Mouse (Mus musculus): ENCODE measurements around the gene Dnajc13. TPM values are rescaled to one million over a fixed set of nuclear protein-coding genes. Genes with fewer than 3 reads are reported as not detected.

Dnajc13 gene
- polyA plus RNA-seq, 1 experiment from 2014 or later, result 18.6 TPM

GRCm38 (mm10) chr9:104252637-104253036 lies 10.1 kb downstream of the Dnajc13 start:
- no peaks in the 10 kb centered on the region for H3K27me3 ChIP-seq
- no peak overlapping the region for H3K27ac ChIP-seq
- no peak for ATAC-seq (ENCODE audit: borderline replicate concordance, extremely low read depth, low FRiP score, low TSS enrichment)
- H3K4me2 ChIP-seq, result no peak overlapping the region
- H3K4me3 ChIP-seq, result no peak overlapping the region
- H3K9ac ChIP-seq, result no peak overlapping the region
- no peaks in the 10 kb centered on the region for H3K36me3 ChIP-seq
- H3K4me1 ChIP-seq, result no peaks in the 10 kb centered on the region
- no peaks in the 10 kb centered on the region for H3K9me3 ChIP-seq
- 92% methylated on average over 3 of the region's 3 CpGs for WGBS

DNA sequence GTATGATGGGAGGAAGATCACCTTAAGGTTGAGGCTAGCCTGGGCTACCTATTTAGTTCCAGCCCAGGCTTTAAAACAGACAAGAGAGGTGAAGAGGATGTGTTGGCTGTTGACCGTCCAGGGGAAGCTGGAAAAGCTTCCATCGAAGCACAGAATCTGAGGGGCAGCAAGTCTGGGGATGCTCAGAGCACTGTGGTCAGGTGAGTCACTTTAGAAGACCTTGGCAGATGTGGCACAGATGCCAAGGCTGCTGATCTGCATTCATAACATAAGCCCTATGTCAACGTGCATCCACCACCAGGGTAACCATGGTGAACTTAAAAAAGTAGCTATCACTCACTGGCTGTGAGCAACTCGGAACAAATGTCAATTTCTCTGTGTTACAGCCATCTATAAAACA lies 11.0 kb downstream of the Dnajc13 start:
- Histone ChIP-seq H3K4me1 (no peaks in the 10 kb centered on the region), H3K4me3 (no peak overlapping the region), H3K36me3 (no peaks in the 10 kb centered on the region), H3K9ac (no peak overlapping the region), H3K27me3 (no peaks in the 10 kb centered on the region), H3K4me2 (no peak overlapping the region), H3K9me3 (no peaks in the 10 kb centered on the region), H3K27ac (no peak overlapping the region)
- WGBS, result 87% methylated on average over 4 of the region's 4 CpGs
- ATAC-seq (ENCODE audit: borderline replicate concordance, extremely low read depth, low FRiP score, low TSS enrichment), result no peak

DNA sequence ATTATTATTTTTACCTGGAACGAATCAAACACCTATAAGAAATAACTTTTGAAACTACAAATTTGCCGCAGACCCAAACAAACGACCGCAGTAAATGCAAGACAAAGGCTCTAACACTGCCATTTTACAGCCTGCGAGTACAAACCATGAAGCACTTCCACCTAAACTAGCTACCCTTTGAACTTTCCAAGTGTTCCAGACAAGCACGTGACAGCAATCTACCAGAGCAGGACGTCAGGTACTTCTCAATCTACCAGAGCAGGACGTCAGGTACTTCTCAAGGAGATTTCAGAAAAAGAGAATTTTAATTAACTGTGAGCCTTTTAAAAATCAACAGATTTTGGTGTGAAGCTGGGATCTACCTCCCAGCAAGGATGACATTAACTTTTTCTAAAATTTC lies 11.6 kb downstream of the Dnajc13 start:
- ATAC-seq (ENCODE audit: borderline replicate concordance, extremely low read depth, low FRiP score, low TSS enrichment), result no peak
- H3K4me1 ChIP-seq, result no peaks in the 10 kb centered on the region
- no peak overlapping the region for H3K4me2 ChIP-seq
- H3K4me3 ChIP-seq, result no peak overlapping the region
- H3K27ac ChIP-seq, result no peak overlapping the region
- H3K27me3 ChIP-seq, result no peaks in the 10 kb centered on the region
- H3K9me3 ChIP-seq, result no peaks in the 10 kb centered on the region
- H3K9ac ChIP-seq, result no peak overlapping the region
- 72% methylated on average over 8 of the region's 8 CpGs for WGBS
- H3K36me3 ChIP-seq, result no peaks in the 10 kb centered on the region

GRCm38 (mm10) chr9:104247307-104247987 lies 15.3 kb downstream of the Dnajc13 start:
- H3K36me3 ChIP-seq, result 0 out of 2 replicates have a peak, but pooled peaks cover 4% of the 10 kb centered on the region
- no peak overlapping the region for H3K27ac ChIP-seq
- no peaks in the 10 kb centered on the region for H3K9me3 ChIP-seq
- 67% methylated on average over 6 of the region's 6 CpGs for WGBS
- H3K4me3 ChIP-seq, result no peak overlapping the region
- no peak overlapping the region for H3K4me2 ChIP-seq
- ATAC-seq (ENCODE audit: borderline replicate concordance, extremely low read depth, low FRiP score, low TSS enrichment), result no peak
- H3K9ac ChIP-seq, result no peak overlapping the region
- H3K27me3 ChIP-seq, result no peaks in the 10 kb centered on the region
- no peaks in the 10 kb centered on the region for H3K4me1 ChIP-seq

GRCm38 (mm10) chr9:104243799-104244466 lies 18.8 kb downstream of the Dnajc13 start:
- no peak overlapping the region for H3K4me2 ChIP-seq
- no peak for ATAC-seq (ENCODE audit: borderline replicate concordance, extremely low read depth, low FRiP score, low TSS enrichment)
- WGBS, result 84% methylated on average over 9 of the region's 9 CpGs
- H3K9me3 ChIP-seq, result no peaks in the 10 kb centered on the region
- H3K36me3 ChIP-seq, result 0 out of 2 replicates have a peak, but pooled peaks cover 4% of the 10 kb centered on the region
- no peak overlapping the region for H3K9ac ChIP-seq
- no peak overlapping the region for H3K4me3 ChIP-seq
- no peaks in the 10 kb centered on the region for H3K27me3 ChIP-seq
- no peak overlapping the region for H3K27ac ChIP-seq
- no peaks in the 10 kb centered on the region for H3K4me1 ChIP-seq

GRCm38 (mm10) chr9:104240146-104240545 lies 22.6 kb downstream of the Dnajc13 start:
- Histone ChIP-seq H3K9ac (no peak overlapping the region), H3K27ac (no peak overlapping the region), H3K4me3 (no peak overlapping the region), H3K4me2 (no peak overlapping the region), H3K27me3 (no peaks in the 10 kb centered on the region), H3K36me3 (peaks cover 13% of the 10 kb centered on the region; the same call in 1 of the 2 replicates), H3K9me3 (no peaks in the 10 kb centered on the region), H3K4me1 (no peaks in the 10 kb centered on the region; the same call in 1 of the 2 replicates)
- ATAC-seq (ENCODE audit: borderline replicate concordance, extremely low read depth, low FRiP score, low TSS enrichment), result no peak
- WGBS, result 71% methylated on average over 7 of the region's 7 CpGs

- Histone ChIP-seq H3K4me2 (no peak overlapping the region), H3K4me3 (no peak overlapping the region), H3K27ac (no peak overlapping the region), H3K9ac (no peak overlapping the region), H3K9me3 (no peaks in the 10 kb centered on the region), H3K4me1 (no peaks in the 10 kb centered on the region; the same call in 1 of the 2 replicates), H3K36me3 (peaks cover 16% of the 10 kb centered on the region; the same call in 1 of the 2 replicates), H3K27me3 (no peaks in the 10 kb centered on the region)
- WGBS, result 88% methylated on average over 8 of the region's 8 CpGs
- ATAC-seq (ENCODE audit: borderline replicate concordance, extremely low read depth, low FRiP score, low TSS enrichment), result no peak
Observed at GRCm38 (mm10) chr9:104239076-104239475, 23.7 kb downstream of the Dnajc13 start.

GRCm38 (mm10) chr9:104236256-104236930 lies 26.3 kb downstream of the Dnajc13 start:
- H3K9ac ChIP-seq, result no peak overlapping the region
- 83% methylated on average over 11 of the region's 11 CpGs for WGBS
- no peak overlapping the region for H3K4me2 ChIP-seq
- no peak overlapping the region for H3K27ac ChIP-seq
- H3K4me3 ChIP-seq, result no peak overlapping the region
- peaks cover 28% of the 10 kb centered on the region for H3K36me3 ChIP-seq
- no peaks in the 10 kb centered on the region for H3K9me3 ChIP-seq
- no peaks in the 10 kb centered on the region; the same call in 1 of the 2 replicates for H3K4me1 ChIP-seq
- no peak for ATAC-seq (ENCODE audit: borderline replicate concordance, extremely low read depth, low FRiP score, low TSS enrichment)
- H3K27me3 ChIP-seq, result no peaks in the 10 kb centered on the region

GRCm38 (mm10) chr9:104235751-104236150 lies 27.0 kb downstream of the Dnajc13 start:
- WGBS, result 41% methylated on average over 5 of the region's 5 CpGs
- Histone ChIP-seq H3K9ac (no peak overlapping the region), H3K36me3 (peaks cover 28% of the 10 kb centered on the region), H3K27me3 (no peaks in the 10 kb centered on the region), H3K4me1 (no peaks in the 10 kb centered on the region; the same call in 1 of the 2 replicates), H3K9me3 (no peaks in the 10 kb centered on the region), H3K4me3 (no peak overlapping the region), H3K4me2 (no peak overlapping the region), H3K27ac (no peak overlapping the region)
- ATAC-seq (ENCODE audit: borderline replicate concordance, extremely low read depth, low FRiP score, low TSS enrichment), result no peak

GRCm38 (mm10) chr9:104233815-104234214 lies 28.9 kb downstream of the Dnajc13 start:
- 90% methylated on average over 1 of the region's 1 CpGs for WGBS
- Histone ChIP-seq H3K27me3 (no peaks in the 10 kb centered on the region), H3K4me1 (no peaks in the 10 kb centered on the region; the same call in 1 of the 2 replicates), H3K4me3 (no peak overlapping the region), H3K9me3 (no peaks in the 10 kb centered on the region), H3K4me2 (no peak overlapping the region), H3K27ac (no peak overlapping the region), H3K36me3 (peaks cover 38% of the 10 kb centered on the region), H3K9ac (no peak overlapping the region)
- ATAC-seq (ENCODE audit: borderline replicate concordance, extremely low read depth, low FRiP score, low TSS enrichment), result no peak

DNA sequence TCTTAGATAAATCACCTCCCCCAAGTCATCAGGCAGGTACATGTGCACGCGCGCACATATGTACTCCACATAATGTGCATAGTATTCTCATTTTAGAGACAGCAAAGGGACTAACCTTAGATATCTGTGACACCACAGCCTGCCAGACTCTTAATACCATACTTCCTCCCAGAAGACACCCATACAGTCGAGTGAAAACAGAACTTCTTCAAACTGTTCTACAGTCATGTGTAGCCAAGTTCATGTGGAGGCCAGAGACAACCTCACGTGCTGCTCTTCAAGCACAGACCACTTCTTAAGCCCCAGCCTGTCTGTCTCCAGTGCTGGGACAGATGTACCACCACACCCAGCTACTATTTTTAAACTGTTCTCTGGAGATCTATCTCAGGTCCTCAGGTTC lies 29.7 kb downstream of the Dnajc13 start:
- Histone ChIP-seq H3K27me3 (no peaks in the 10 kb centered on the region), H3K4me2 (no peak overlapping the region), H3K9ac (no peak overlapping the region), H3K27ac (no peak overlapping the region), H3K36me3 (peaks cover 46% of the 10 kb centered on the region), H3K9me3 (no peaks in the 10 kb centered on the region), H3K4me3 (no peak overlapping the region), H3K4me1 (no peaks in the 10 kb centered on the region; the same call in 1 of the 2 replicates)
- 93% methylated on average over 5 of the region's 5 CpGs for WGBS
- no peak for ATAC-seq (ENCODE audit: borderline replicate concordance, extremely low read depth, low FRiP score, low TSS enrichment)

DNA sequence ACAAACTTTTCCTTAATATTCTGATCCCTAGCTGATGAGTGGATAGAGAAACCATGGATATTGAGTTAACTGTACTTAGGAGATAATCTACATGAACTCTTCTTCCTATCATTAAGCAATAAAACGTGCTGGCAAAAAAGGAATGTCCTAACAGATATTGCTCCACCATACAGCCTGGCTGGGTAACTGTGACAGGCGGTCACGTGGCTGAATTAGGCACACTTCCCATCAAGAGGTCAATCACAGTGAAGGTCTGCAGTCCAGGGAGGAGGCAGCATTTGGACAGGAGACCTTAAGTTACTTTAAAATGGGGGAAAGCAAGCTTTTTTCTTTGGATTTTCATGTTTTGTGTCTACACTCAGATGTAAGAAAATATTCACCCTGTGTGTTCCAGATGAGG lies 30.7 kb downstream of the Dnajc13 start:
- no peaks in the 10 kb centered on the region for H3K27me3 ChIP-seq
- no peak overlapping the region for H3K4me3 ChIP-seq
- WGBS, result 86% methylated on average over 3 of the region's 3 CpGs
- no peaks in the 10 kb centered on the region for H3K9me3 ChIP-seq
- peaks cover 41% of the 10 kb centered on the region for H3K36me3 ChIP-seq
- no peak for ATAC-seq (ENCODE audit: borderline replicate concordance, extremely low read depth, low FRiP score, low TSS enrichment)
- H3K27ac ChIP-seq, result no peak overlapping the region
- no peak overlapping the region for H3K4me2 ChIP-seq
- H3K4me1 ChIP-seq, result no peaks in the 10 kb centered on the region; the same call in 1 of the 2 replicates
- H3K9ac ChIP-seq, result no peak overlapping the region
